Mouse (Mus musculus) spleen, adult 2 months (tissue): ENCODE data around the gene Nudt15.

Source experiments
- CTCF ChIP-seq: fragments of 200-500 bp; IDR thresholded peaks from 2 replicates; pipeline ENCODE4 v1.5.1; 2011; ENCODE audit warnings: mild to moderate bottlenecking, inconsistent platforms; ENCODE audit not compliant: insufficient read depth, insufficient read length, insufficient replicate concordance; ENCODE audit errors: extremely low read depth
- POLR2A ChIP-seq: fragments of 200-500 bp; IDR thresholded peaks from 2 replicates; pipeline ENCODE4 v1.6.1; 2011; ENCODE audit warnings: low read depth, low read length, inconsistent platforms

DNA sequence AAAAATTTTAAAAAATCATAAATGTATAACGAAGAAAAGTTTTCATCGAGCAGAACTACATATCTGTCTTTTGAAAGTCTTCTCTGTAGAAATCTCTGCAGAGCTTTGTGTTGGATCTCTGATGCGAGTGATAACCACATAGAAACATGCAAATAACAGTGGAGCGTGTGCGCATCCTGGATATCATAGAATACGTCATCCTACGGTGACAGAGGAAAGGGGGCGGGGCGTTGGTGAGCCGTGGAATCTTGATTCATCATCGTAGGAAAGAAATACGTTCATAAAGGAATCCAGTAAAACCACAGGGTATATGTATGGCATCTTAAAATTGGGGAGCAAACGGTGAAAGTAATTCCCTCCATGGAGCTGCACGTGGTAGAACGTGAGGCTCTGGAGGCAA is 40.8 kb downstream of the Nudt15 start:
- TF ChIP-seq POLR2A (no peak), CTCF (no peak)
